12 mouse cellular contexts compared by ENCODE assay signal in genomic region chr16:26185288-26186281, GRCm38 (mm10).
A peak's percentile ranks its signal among the peaks of the same experiment; 100 is the strongest.
DNase-seq lines count a peak whose midpoint lies in the region; ATAC-seq and TF ChIP-seq lines count a peak whose summit lies in the region.
"Had no signal": no experiment of that assay in that cellular context is flagged by ENCODE, and none has a peak within 500 bp of the region (broad histone marks: within the 10 kb centered on the region; RNA-seq: fewer than 3 reads in every experiment).

No protein-coding gene starts in this region.

- no peaks in the 10 kb centered on the region for H3K27me3 ChIP-seq in hindbrain, embryonic 10.5 days (ENCODE audit: insufficient read depth, poor library complexity, severe bottlenecking)
- no peaks in the 10 kb centered on the region for H3K27me3 ChIP-seq in hindbrain, postnatal 0 days (ENCODE audit: insufficient read depth, low read length)
- no peaks in the 10 kb centered on the region for H3K27me3 ChIP-seq in neural tube, embryonic 15.5 days (replicated peaks)
- H3K27me3 ChIP-seq in limb, embryonic 12.5 days, result no peaks in the 10 kb centered on the region
- H3K27me3 ChIP-seq: hindbrain, embryonic 15.5 days had no signal

- no peak overlapping the region for H3K9ac ChIP-seq in hindbrain, postnatal 0 days (replicated peaks; ENCODE audit: low read length)
- no peak overlapping the region for H3K9ac ChIP-seq in neural tube, embryonic 15.5 days (replicated peaks)
- no peak overlapping the region for H3K9ac ChIP-seq in limb, embryonic 12.5 days (replicated peaks)
- H3K9ac ChIP-seq: hindbrain, embryonic 15.5 days had no signal

- H3K9me3 ChIP-seq in hindbrain, embryonic 10.5 days, result no peaks in the 10 kb centered on the region
- no peaks in the 10 kb centered on the region for H3K9me3 ChIP-seq in hindbrain, postnatal 0 days (ENCODE audit: low read length)
- no peaks in the 10 kb centered on the region for H3K9me3 ChIP-seq in neural tube, embryonic 15.5 days (replicated peaks)
- H3K9me3 ChIP-seq in limb, embryonic 12.5 days, result no peaks in the 10 kb centered on the region

- peak; percentile 10 for DNase-seq in hindbrain, embryonic 10.5 days (ENCODE audit: low spot score)
- DNase-seq in hindbrain, postnatal 0 days (ENCODE audit: low spot score), result no peak
- peak; percentile 17 for DNase-seq in neural tube, embryonic 10.5 days (ENCODE audit: extremely low spot score, low spot score)
- no peak for DNase-seq in spleen, postnatal 4 days (ENCODE audit: low spot score in 2 of 2)
- no peak for DNase-seq in cerebellum, postnatal 4 days (ENCODE audit: low spot score in 2 of 2)
- DNase-seq: adrenal gland, postnatal 36 days; cerebellum, adult 11 months; lung, postnatal 36 days had no signal

- H3K4me3 ChIP-seq in hindbrain, embryonic 10.5 days, result no peak overlapping the region
- H3K4me3 ChIP-seq in hindbrain, postnatal 0 days (ENCODE audit: low read length), result no peak overlapping the region
- H3K4me3 ChIP-seq in neural tube, embryonic 15.5 days (replicated peaks), result no peak overlapping the region
- no peak overlapping the region for H3K4me3 ChIP-seq in limb, embryonic 12.5 days (replicated peaks)
- H3K4me3 ChIP-seq: hindbrain, embryonic 15.5 days had no signal

- WGBS in hindbrain, embryonic 10.5 days, result 59% methylated on average over 8 of the region's 8 CpGs
- 63% methylated on average over 8 of the region's 8 CpGs for whole genome bisulfite sequencing in hindbrain, postnatal 0 days
- 71% methylated on average over 8 of the region's 8 CpGs for WGBS in neural tube, embryonic 15.5 days
- 48% methylated on average over 8 of the region's 8 CpGs for WGBS in limb, embryonic 12.5 days

- no peaks in the 10 kb centered on the region for H3K36me3 ChIP-seq in hindbrain, embryonic 10.5 days
- no peaks in the 10 kb centered on the region for H3K36me3 ChIP-seq in hindbrain, postnatal 0 days (ENCODE audit: insufficient read depth, low read length)
- H3K36me3 ChIP-seq in neural tube, embryonic 15.5 days, result no peaks in the 10 kb centered on the region
- no peaks in the 10 kb centered on the region for H3K36me3 ChIP-seq in limb, embryonic 12.5 days
- H3K36me3 ChIP-seq: hindbrain, embryonic 15.5 days had no signal

- no peak for ATAC-seq in hindbrain, postnatal 0 days
- ATAC-seq in neural tube, embryonic 15.5 days (ENCODE audit: low FRiP score), result no peak
- peak; percentile 63; the same call in 1 of the 2 replicates for ATAC-seq in limb, embryonic 12.5 days (ENCODE audit: insufficient number of reproducible peaks, insufficient read depth, low FRiP score, low TSS enrichment, low read depth)
- no peak for ATAC-seq in CD4-positive, CD25-positive, alpha-beta regulatory T cell, adult 4 months

- no peak overlapping the region for H3K27ac ChIP-seq in hindbrain, embryonic 10.5 days
- H3K27ac ChIP-seq in hindbrain, postnatal 0 days, result no peak overlapping the region
- H3K27ac ChIP-seq in neural tube, embryonic 15.5 days (replicated peaks), result no peak overlapping the region
- H3K27ac ChIP-seq in limb, embryonic 12.5 days, result peak overlapping the region; percentile 50
- H3K27ac ChIP-seq: hindbrain, embryonic 15.5 days had no signal

- 0 out of 2 replicates have a peak, but pooled peaks cover 2% of the 10 kb centered on the region for H3K4me1 ChIP-seq in hindbrain, embryonic 10.5 days (replicated peaks)
- H3K4me1 ChIP-seq in hindbrain, postnatal 0 days (ENCODE audit: insufficient read depth, low read length), result no peaks in the 10 kb centered on the region; the same call in 1 of the 2 replicates
- no peaks in the 10 kb centered on the region for H3K4me1 ChIP-seq in neural tube, embryonic 15.5 days
- 0 out of 2 replicates have a peak, but pooled peaks cover 4% of the 10 kb centered on the region for H3K4me1 ChIP-seq in limb, embryonic 12.5 days (replicated peaks)
- H3K4me1 ChIP-seq: hindbrain, embryonic 15.5 days had no signal

- TF ChIP-seq CTCF in hindbrain, postnatal 0 days (IDR thresholded peaks at IDR 0.05; ENCODE audit: low read depth), result no peak

- H3K4me2 ChIP-seq in hindbrain, postnatal 0 days (ENCODE audit: low read depth, low read length), result no peak overlapping the region
- no peak overlapping the region for H3K4me2 ChIP-seq in neural tube, embryonic 15.5 days
- H3K4me2 ChIP-seq in limb, embryonic 12.5 days, result no peak overlapping the region
- H3K4me2 ChIP-seq: hindbrain, embryonic 15.5 days had no signal

Comparison
In these comparisons a context has a peak if more than half of its experiments do, and no peak if none do; other contexts are left out.
1. DNase-seq: peak in hindbrain, embryonic 10.5 days (single experiment) and neural tube, embryonic 10.5 days (single experiment); none in hindbrain, postnatal 0 days (single experiment), spleen, postnatal 4 days (0 of 2) and cerebellum, postnatal 4 days (0 of 2).